Mouse (Mus musculus) thymus, postnatal 25 days (tissue): ENCODE measurements around the gene Fra10ac1.

Source experiments
- DNase-seq: peaks from one replicate; pipeline ENCODE4 v3.0.0; 2022

Fra10ac1 gene

DNA sequence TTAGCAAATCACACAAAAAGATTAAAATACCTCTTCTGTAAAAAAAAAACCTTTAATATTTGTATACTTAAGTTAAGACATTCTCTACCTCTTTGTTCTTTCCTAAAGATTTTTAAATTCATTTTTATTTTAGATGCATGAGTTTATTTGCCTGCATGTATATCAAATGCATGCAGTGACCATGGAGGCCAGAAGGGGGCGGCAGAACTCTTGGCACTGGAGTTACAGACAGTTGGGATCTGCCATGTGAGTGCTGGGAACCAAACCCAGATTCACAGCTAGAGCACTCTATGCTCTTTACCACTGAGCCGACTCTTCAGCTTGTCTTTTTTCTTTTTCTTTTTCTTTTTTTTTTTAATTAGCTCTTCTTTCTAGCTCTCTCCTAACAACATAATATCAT lies 4.7 kb upstream of the Fra10ac1 start:
- DNase-seq: peak; percentile 18

DNA sequence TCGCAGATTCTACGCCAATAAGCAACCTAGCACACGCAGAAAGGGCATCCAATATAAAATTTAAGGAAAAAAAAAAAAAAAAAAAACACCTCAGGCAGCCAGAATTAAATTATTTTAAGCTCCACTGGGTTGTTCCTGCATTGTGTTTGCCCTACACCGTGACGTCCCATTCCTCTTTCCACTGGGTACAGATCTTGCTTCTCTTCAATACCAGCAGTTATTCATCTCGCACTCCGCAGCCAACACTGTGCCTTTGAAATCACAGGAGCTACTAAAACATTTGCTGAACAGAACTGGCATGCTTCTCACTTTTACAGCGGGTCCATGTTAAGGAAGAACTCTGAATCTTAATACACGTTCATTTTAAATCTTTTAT lies 717 bp upstream of the Fra10ac1 start:
- DNase-seq: no peak

DNA sequence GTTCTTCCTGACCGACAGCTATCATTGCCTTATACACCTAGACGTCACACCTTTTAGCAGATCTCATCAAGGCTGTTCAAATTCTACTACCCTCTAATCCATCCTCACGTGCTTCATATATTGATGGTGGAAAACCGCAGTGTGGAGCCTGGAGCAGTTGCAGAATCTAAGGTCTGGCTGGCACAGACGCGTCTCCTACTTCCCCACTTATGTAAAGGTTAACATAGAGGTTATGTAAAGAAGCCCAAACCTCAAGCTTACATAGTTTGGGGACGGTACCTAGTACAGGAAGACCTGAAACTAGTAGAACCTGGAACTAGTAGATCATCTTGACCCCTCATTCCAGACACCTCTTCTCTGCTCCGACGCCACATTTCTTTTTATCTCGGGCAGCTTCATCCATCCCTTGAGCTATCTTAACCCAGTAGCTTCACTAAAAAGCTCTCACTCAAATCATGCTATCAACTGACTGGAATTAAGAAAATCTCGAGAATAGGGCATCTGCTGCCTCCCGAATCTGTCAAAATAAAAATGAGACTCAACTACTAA lies 526 bp downstream of the Fra10ac1 start:
- DNase-seq: peak; percentile 7

DNA sequence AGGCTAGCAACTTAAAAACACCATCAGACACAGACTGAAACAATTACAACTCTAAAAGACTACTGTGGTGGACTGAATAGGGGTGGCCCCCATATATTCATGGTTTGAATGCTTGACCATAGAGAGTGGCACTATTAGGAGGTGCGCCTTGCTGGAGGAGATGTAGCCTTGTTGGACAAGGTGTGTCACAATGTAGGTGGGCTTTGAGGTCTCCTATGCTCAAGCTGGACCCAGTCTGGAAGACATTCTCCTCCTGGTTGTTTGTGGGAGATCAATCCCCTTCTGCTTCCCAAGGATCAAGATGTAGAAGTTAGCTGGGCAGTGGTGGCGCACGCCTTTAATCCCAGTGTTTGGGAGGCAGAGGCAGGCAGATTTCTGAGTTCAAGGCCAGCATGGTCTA lies 6.3 kb downstream of the Fra10ac1 start:
- no peak for DNase-seq

DNA sequence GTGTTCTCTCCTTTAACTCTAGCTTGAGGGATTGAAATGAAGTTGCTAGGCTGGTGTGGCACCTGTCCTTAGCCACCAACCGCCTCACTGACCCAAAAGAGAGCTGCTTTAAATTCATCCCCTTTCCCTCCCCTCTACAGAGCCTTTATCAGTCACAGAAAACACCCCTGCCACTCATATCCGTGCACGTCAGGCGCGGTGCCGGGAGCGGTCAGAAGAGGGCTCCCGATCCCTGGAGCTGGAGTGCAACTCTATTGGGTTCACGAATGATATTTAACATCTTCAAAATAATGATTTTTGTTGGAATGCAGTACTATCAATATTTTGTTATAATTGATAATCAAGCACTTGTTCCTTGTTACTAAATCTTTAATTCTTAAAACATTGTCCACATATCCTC lies 17.3 kb downstream of the Fra10ac1 start:
- DNase-seq: no peak

DNA sequence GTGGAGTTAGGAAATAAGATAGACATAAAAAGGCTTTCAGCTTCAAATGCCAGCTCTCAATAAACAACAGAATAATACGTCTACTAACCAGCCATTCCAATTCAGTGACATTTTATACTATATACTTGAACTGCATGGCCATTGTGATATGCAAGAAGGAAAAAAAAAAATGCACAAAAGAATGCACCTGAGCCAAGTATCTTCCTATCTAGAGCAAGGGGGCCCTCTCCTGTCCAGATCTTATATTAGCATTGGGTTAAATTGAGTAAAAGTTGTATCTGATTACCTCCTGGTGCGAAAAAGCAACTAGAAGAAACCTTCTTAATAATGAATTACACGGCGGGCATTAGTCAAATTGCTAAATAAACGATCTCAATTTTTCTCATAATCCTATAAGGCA lies 25.2 kb downstream of the Fra10ac1 start:
- DNase-seq: no peak

DNA sequence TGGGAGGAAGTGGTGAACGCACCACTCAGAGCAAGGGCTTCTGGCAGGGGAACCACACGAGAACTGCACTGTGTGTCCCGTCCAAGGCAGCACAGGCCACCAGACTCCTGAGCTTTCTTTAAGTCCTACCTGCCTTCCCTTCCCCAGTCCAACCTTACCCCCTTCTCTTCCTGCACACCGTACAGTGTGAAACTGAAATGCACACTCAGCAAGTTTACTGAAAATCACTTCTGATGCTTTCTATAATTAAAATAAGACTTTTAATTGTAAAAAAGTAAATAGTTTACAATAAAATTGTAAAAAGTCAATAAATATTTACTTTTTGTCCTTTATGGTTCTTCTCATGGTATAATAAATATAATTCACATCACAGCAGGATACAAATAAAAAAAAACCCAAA lies 28.7 kb downstream of the Fra10ac1 start:
- no peak for DNase-seq

DNA sequence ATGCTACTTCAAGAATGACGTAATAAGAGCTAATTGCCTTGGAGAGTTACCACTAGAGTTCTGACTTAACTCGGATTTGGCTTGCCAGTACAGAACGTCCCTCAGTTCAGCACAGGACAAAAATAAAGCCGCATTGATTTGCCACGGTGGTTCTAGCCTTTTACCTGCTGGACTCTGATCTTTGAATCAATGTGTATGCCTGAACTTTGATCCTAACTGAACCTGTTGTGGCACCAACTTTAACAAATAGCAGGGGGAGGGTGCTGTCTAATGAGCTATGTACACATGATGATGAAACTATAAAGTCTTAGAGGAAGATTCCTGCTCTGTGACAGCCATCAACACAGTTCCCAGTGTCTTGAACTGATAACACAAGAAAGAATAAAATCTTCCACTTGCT lies 32.5 kb downstream of the Fra10ac1 start:
- DNase-seq: no peak

DNA sequence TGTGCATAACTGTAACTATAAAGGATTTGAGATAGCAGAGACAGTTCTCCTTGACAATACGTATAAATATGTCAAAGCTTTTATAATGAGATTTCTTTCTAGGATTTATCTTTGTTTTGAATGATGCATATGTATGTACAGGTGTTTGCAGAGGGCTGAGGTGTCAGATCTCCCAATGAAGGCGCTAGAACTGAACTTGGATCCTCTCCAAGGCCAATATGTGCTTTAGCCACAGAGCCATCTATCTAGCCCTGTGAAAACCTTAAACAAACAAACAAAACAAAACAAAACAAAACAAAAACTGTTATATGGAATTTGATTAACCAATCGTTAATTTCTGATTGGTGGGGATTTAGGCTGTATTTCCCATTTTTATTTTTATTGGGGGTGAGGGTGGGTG lies 33.4 kb downstream of the Fra10ac1 start:
- no peak for DNase-seq

DNA sequence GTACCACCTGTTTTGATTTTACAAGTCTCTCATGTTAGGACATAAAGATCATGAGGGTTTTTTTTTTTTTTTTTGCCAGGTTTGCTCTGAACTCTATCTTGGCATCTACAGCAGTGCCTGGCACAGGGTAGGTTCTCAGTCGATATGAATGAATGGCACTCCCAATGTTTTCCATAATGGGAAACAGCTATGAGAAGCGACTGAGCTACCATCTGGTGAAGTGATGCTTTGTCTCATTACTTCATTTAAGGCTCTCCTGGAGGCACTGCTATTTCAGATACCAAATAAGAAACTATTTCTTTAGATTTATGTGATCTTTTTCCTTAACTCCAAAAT lies 36.6 kb downstream of the Fra10ac1 start:
- no peak for DNase-seq

DNA sequence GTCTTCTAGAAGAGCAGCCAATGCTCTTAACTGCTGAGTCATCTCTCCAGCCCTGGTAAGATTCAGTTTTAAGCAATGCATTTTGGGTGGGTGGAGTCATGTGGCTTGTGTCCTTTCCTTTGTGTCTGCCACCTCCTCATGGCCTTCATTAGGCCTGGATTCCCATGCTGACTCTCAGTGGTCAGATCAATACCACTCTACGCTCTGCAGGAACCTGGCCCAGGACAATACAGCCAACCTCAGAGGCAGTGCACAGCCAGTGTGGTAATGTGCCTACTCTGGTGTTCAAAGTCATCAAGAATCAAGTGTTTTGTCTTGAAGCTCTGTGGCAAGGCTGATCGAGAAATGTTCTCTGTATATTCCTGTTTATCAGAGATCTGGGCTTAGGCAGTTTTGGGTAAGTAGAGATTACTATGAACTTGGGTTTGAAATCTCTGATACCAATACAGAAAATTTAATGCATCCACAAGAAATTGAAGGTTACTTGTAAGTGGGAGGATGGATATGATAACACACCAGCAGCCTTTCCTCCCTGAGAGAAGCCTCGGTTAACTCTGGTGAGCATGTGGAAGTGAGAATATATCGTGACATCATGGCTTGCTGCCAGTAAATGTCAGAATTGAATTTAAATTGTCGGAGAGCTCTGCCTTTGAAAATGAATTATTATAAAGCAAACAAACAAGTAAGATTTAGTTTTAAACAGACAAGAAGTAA lies 37.2 kb downstream of the Fra10ac1 start:
- DNase-seq: no peak

DNA sequence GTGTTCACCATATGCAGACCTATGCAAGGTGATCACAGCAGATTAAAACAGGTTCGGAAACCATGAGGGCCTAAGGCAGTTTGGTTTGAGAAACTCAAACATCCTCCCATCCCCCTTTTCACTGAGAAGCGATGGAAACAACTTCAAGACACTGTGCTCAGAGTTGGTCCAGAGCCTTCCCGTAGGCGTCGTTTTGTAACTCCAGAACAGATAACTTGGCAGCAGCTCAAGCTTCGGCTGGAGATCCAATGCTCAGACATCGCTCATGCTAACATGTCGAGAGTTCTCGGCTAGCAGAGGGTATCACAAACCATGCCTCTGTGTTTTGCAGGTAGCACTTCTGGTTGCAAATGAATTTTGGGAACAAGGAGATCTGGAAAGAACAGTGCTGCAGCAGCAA lies 44.3 kb downstream of the Fra10ac1 start:
- DNase-seq: no peak

DNA sequence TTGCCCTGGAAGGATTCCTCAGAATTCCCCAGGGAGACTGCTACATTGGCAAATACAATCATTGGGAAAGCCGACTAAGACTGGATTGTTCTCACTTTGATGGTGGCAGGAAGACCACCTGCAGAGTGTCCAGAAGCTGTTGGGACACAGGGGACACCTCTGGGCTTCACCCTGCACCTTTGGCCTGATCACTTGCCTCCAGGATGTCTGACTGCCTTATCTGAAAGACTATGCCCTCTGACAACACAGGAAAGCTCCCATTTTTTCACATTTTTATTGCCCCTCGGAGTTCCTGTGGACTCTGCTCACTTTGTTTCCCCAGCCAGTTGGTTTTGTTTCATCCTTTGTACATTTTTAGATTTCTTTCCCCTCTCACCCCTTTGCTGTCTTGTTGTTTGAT lies 59.3 kb downstream of the Fra10ac1 start:
- DNase-seq: no peak

DNA sequence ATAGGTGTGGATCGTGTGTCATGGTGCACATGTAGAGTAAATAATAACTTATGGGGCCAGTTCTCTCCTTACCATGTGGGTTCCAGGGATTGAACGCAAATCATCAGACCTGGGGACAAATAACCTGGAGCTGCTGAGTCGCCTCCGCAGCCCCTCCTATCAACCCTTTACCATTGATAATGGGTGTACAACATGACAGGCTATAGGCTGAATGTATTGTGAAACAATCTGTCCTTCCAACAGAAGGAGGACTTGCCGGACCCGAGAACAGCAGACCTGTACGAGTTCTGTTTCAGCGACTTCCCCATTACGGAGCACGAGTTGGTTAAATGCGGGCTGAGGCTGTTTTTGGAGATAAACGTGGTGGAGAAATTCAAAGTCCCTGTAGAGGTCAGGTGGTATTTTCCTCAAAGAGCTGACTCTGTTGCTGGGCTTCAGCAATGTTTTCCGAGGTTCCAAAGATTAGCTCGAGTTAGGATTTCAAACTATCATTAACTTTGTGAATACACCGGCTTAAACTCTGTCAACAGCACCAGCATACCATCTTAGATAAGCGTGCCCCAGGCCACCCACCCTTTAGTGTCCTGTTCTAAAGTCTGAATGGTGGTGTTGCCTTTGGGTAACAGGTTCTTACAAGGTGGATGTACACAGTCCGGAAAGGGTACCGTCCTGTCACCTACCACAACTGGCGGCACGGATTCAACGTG lies 62.2 kb downstream of the Fra10ac1 start:
- no peak for DNase-seq

DNA sequence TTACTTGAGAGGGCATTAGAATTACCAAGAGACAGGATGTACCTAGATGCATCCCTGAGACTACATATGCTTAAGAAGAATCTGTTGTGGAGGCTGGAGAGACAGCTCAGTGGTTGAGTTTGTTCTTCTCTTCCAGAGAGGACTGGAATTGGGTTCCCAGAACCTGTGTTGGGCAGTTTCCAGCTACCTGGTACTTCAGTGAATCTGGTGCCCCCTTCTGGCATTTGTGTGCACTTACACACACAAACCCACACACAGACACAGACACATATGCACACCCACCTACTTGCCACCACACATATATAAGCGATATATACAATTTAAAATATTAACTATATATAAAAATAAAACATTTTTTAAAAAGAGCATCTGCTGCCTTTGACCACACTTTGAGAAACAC lies 67.7 kb downstream of the Fra10ac1 start:
- DNase-seq: no peak

DNA sequence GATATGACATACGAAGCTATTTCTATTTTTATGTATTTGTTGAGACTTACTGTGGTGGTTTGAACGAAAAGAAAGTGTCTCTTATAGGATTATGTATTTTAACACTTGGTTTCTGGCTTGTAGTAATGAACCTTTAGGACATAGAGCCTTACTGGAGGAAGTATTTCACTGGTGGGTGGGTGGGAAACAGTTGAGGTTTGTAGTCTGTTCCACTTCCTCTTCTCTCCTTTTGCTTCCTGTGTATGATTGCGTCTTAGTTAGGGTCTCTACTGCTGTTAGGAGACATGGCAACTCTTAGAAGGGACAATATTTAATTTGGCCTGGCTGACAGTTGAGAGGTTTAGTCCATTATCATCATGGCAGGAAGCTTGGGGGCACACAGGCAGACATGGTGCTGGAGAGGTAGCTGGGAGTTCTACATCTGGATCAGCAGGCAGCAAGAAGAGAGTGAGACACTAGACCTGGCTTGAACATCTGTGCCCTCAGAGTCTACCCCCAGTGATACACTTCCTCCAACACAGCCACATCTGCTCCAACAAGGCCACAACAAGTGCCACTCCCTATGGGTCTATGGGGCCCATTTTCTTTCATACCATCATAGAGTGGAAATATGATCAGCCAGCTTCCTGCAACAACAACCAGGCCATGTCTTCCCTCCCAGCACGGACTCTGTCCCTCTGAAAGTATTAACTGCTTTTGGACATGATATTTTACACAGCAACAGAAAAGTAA lies 80.2 kb downstream of the Fra10ac1 start:
- DNase-seq: no peak
